Mouse (Mus musculus): ENCODE measurements around the gene Ipmk. TPM values are rescaled to one million over a fixed set of nuclear protein-coding genes. Genes with fewer than 3 reads are reported as not detected.
"Not testable (repeated sequence)": the region's sequence is repeated elsewhere in the genome, so short reads cannot be mapped to it uniquely, and the experiment has no call there.

The Ipmk gene
- polyA plus RNA-seq, 1 experiment from 2014 or later: 18.2 TPM

- H3K27me3 ChIP-seq (replicated peaks): no peaks in the 10 kb centered on the region
- no peak overlapping the region for H3K4me3 ChIP-seq
- ATAC-seq (replicated peaks): no peak
- no peak overlapping the region for H3K9ac ChIP-seq
- H3K4me2 ChIP-seq: no peak overlapping the region
- no peak overlapping the region for H3K27ac ChIP-seq
- 0 out of 2 replicates have a peak, but pooled peaks cover 9% of the 10 kb centered on the region for H3K36me3 ChIP-seq (replicated peaks)
- 78% methylated on average over 7 of the region's 7 CpGs for WGBS
- no peaks in the 10 kb centered on the region for H3K9me3 ChIP-seq
- no peaks in the 10 kb centered on the region for H3K4me1 ChIP-seq
These were observed 34.5 kb downstream of the Ipmk start for GRCm38 (mm10) chr10:71382109-71382508.

- H3K27me3 ChIP-seq (replicated peaks): no peaks in the 10 kb centered on the region
- WGBS: 83% methylated on average over 8 of the region's 8 CpGs
- H3K4me1 ChIP-seq: no peaks in the 10 kb centered on the region
- H3K36me3 ChIP-seq (replicated peaks): 0 out of 2 replicates have a peak, but pooled peaks cover 8% of the 10 kb centered on the region
- no peak overlapping the region for H3K4me3 ChIP-seq
- H3K9ac ChIP-seq: no peak overlapping the region
- H3K4me2 ChIP-seq: no peak overlapping the region
- ATAC-seq (replicated peaks): no peak
- no peak overlapping the region for H3K27ac ChIP-seq
- H3K9me3 ChIP-seq: no peaks in the 10 kb centered on the region
These were observed 35.4 kb downstream of the Ipmk start for GRCm38 (mm10) chr10:71382858-71383551.

GRCm38 (mm10) chr10:71383552-71383924 is 36.0 kb downstream of the Ipmk start:
- H3K9me3 ChIP-seq; H3K27ac ChIP-seq; H3K27me3 ChIP-seq (replicated peaks); ATAC-seq (replicated peaks); H3K9ac ChIP-seq; H3K36me3 ChIP-seq (replicated peaks); H3K4me1 ChIP-seq; H3K4me2 ChIP-seq; H3K4me3 ChIP-seq: not testable (repeated sequence)
- 93% methylated on average over 6 of the region's 6 CpGs for WGBS

- no peak overlapping the region for H3K4me2 ChIP-seq
- 0 out of 2 replicates have a peak, but pooled peaks cover 8% of the 10 kb centered on the region for H3K36me3 ChIP-seq (replicated peaks)
- WGBS: 65% methylated on average over 19 of the region's 19 CpGs
- H3K4me1 ChIP-seq: no peaks in the 10 kb centered on the region
- no peaks in the 10 kb centered on the region for H3K9me3 ChIP-seq
- no peak overlapping the region for H3K9ac ChIP-seq
- no peak overlapping the region for H3K4me3 ChIP-seq
- no peak for ATAC-seq (replicated peaks)
- no peaks in the 10 kb centered on the region for H3K27me3 ChIP-seq (replicated peaks)
- H3K27ac ChIP-seq: no peak overlapping the region
These were observed 36.8 kb downstream of the Ipmk start for GRCm38 (mm10) chr10:71384159-71385044.

- Histone ChIP-seq H3K27me3 (replicated peaks) (no peaks in the 10 kb centered on the region), H3K4me1 (no peaks in the 10 kb centered on the region), H3K36me3 (replicated peaks) (no peaks in the 10 kb centered on the region), H3K9ac (no peak overlapping the region), H3K4me2 (no peak overlapping the region), H3K9me3 (no peaks in the 10 kb centered on the region), H3K4me3 (no peak overlapping the region), H3K27ac (no peak overlapping the region)
- ATAC-seq (replicated peaks): no peak
- 88% methylated on average over 5 of the region's 5 CpGs for WGBS
These were observed 41.7 kb downstream of the Ipmk start for GRCm38 (mm10) chr10:71389311-71389710.

GRCm38 (mm10) chr10:71398383-71399145 is 51.0 kb downstream of the Ipmk start:
- Histone ChIP-seq H3K27ac (no peak overlapping the region), H3K4me3 (no peak overlapping the region), H3K4me1 (no peaks in the 10 kb centered on the region), H3K27me3 (replicated peaks) (no peaks in the 10 kb centered on the region), H3K36me3 (replicated peaks) (no peaks in the 10 kb centered on the region), H3K4me2 (no peak overlapping the region), H3K9me3 (no peaks in the 10 kb centered on the region), H3K9ac (no peak overlapping the region)
- ATAC-seq (replicated peaks): no peak
- 80% methylated on average over 10 of the region's 10 CpGs for WGBS

- H3K9ac ChIP-seq: no peak overlapping the region
These were observed 51.8 kb downstream of the Ipmk start for GRCm38 (mm10) chr10:71399399-71399798.

GRCm38 (mm10) chr10:71399987-71400386 is 52.4 kb downstream of the Ipmk start:
- Histone ChIP-seq H3K9ac (no peak overlapping the region), H3K27ac (no peak overlapping the region), H3K36me3 (replicated peaks) (no peaks in the 10 kb centered on the region), H3K4me1 (no peaks in the 10 kb centered on the region), H3K9me3 (no peaks in the 10 kb centered on the region), H3K4me3 (no peak overlapping the region), H3K4me2 (no peak overlapping the region), H3K27me3 (replicated peaks) (no peaks in the 10 kb centered on the region)
- 80% methylated on average over 8 of the region's 8 CpGs for WGBS
- ATAC-seq (replicated peaks): no peak; the same call in 1 of the 2 replicates

More at GRCm38 (mm10) chr10:71399399-71399798, 51.8 kb downstream of the Ipmk start:
- H3K27me3 ChIP-seq (replicated peaks): no peaks in the 10 kb centered on the region
- H3K27ac ChIP-seq: no peak overlapping the region
- no peak overlapping the region for H3K4me2 ChIP-seq
- H3K4me3 ChIP-seq: no peak overlapping the region
- no peak for ATAC-seq (replicated peaks)
- WGBS: 81% methylated on average over 8 of the region's 8 CpGs
- H3K9me3 ChIP-seq: no peaks in the 10 kb centered on the region
- no peaks in the 10 kb centered on the region for H3K36me3 ChIP-seq (replicated peaks)
- H3K4me1 ChIP-seq: no peaks in the 10 kb centered on the region

- Histone ChIP-seq H3K4me2 (no peak overlapping the region), H3K9ac (no peak overlapping the region), H3K4me3 (no peak overlapping the region), H3K27ac (no peak overlapping the region), H3K36me3 (replicated peaks) (no peaks in the 10 kb centered on the region), H3K4me1 (no peaks in the 10 kb centered on the region), H3K27me3 (replicated peaks) (no peaks in the 10 kb centered on the region), H3K9me3 (no peaks in the 10 kb centered on the region)
- ATAC-seq (replicated peaks): 0 out of 2 replicates have a peak, but pooled peaks have one; percentile 34
- 68% methylated on average over 13 of the region's 13 CpGs for WGBS
These were observed 53.5 kb downstream of the Ipmk start for GRCm38 (mm10) chr10:71400818-71401646.

GRCm38 (mm10) chr10:71403638-71404037 is 56.1 kb downstream of the Ipmk start:
- 70% methylated on average over 3 of the region's 3 CpGs for WGBS
- H3K9me3 ChIP-seq: no peaks in the 10 kb centered on the region

GRCm38 (mm10) chr10:71405523-71406217 is 58.1 kb downstream of the Ipmk start:
- no peak overlapping the region for H3K4me3 ChIP-seq
- ATAC-seq (replicated peaks): peak; percentile 66; the same call in 1 of the 2 replicates

More at GRCm38 (mm10) chr10:71403638-71404037, 56.1 kb downstream of the Ipmk start:
- H3K4me2 ChIP-seq: no peak overlapping the region
- H3K27me3 ChIP-seq (replicated peaks): no peaks in the 10 kb centered on the region
- H3K27ac ChIP-seq: no peak overlapping the region
- no peak overlapping the region for H3K4me3 ChIP-seq
- no peaks in the 10 kb centered on the region for H3K4me1 ChIP-seq
- no peak overlapping the region for H3K9ac ChIP-seq
- H3K36me3 ChIP-seq (replicated peaks): no peaks in the 10 kb centered on the region
- no peak for ATAC-seq (replicated peaks)

More at GRCm38 (mm10) chr10:71405523-71406217, 58.1 kb downstream of the Ipmk start:
- Histone ChIP-seq H3K4me2 (no peak overlapping the region), H3K4me1 (no peaks in the 10 kb centered on the region), H3K9ac (no peak overlapping the region), H3K9me3 (no peaks in the 10 kb centered on the region), H3K27me3 (replicated peaks) (no peaks in the 10 kb centered on the region), H3K27ac (0 out of 2 replicates have a peak overlapping the region, but pooled peaks have one; percentile 25), H3K36me3 (replicated peaks) (no peaks in the 10 kb centered on the region)
- 62% methylated on average over 5 of the region's 5 CpGs for WGBS
